Mouse (Mus musculus) testis, postnatal 14 days (tissue): Measurements from ENCODE around the gene Dus2.

Source experiments
- DNase-seq: peaks from one replicate; pipeline ENCODE4 v3.0.0; 2021; ENCODE audit warnings: low spot score

Dus2 gene

DNA sequence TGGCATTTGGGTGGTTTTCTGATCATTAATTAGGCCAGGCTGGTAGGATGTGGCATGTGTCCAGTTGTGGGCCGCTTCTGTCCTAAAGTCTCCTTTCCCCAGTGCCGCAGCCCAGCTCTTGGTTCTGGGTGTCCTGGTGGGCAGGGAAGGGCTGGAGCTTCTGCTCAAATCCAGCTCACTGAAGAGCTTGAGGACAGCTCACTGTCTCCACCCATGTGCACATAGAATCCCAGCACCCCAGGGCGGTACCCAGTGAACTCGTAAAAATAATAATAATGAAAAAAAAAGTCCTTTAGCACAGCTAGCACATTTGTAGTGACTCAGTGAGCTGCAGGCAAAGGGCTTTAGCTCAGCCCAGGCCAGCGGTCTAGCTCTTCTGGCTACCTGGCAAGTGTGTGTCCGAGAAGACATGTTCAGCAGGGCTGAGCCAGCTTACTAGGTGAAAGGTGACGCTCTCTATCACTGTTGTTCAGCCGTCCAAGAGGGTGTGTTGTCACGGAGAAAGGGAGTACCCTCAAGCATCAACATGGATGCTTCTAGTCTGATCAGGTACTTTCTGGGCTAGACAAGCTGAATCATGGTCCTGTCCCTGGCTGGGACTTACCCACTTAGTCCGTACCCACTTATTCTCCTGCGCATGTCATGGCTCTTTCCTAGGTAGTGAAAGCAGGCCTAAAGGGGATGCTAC is 55.9 kb downstream of the Dus2 start:
- DNase-seq = no peak

GRCm38 (mm10) chr8:106047854-106048630 is 56.9 kb downstream of the Dus2 start:
- no peak for DNase-seq

DNA sequence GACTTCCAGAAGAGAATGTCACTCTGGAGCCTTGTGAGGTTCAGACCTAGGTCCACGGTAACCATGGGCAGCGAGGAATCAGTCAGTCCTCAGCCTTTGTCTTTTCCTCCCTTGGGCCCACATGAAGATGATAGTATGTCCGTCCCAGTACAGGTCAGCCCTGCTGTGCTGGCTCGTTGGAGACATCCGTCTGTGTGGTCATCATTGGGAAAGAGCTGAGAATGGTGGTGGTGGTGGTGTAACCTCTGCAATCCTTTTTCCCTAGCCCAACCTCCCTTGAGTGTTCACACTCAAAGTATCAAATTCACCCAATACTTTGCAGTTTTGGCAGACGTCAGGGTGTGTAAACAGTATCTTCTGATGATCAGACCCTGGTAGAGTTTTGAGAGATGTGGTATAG is 58.7 kb downstream of the Dus2 start:
- no peak for DNase-seq

- DNase-seq = no peak
Measured at GRCm38 (mm10) chr8:106051068-106051467, 59.9 kb downstream of the Dus2 start.

GRCm38 (mm10) chr8:106052510-106053089 is 61.5 kb downstream of the Dus2 start:
- no peak for DNase-seq

- DNase-seq = no peak
Measured at GRCm38 (mm10) chr8:106054190-106054811, 63.2 kb downstream of the Dus2 start.

GRCm38 (mm10) chr8:106055038-106055437 is 63.9 kb downstream of the Dus2 start:
- DNase-seq = peak; percentile 46

- DNase-seq = no peak
Measured at GRCm38 (mm10) chr8:106056455-106056982, 65.4 kb downstream of the Dus2 start.

DNA sequence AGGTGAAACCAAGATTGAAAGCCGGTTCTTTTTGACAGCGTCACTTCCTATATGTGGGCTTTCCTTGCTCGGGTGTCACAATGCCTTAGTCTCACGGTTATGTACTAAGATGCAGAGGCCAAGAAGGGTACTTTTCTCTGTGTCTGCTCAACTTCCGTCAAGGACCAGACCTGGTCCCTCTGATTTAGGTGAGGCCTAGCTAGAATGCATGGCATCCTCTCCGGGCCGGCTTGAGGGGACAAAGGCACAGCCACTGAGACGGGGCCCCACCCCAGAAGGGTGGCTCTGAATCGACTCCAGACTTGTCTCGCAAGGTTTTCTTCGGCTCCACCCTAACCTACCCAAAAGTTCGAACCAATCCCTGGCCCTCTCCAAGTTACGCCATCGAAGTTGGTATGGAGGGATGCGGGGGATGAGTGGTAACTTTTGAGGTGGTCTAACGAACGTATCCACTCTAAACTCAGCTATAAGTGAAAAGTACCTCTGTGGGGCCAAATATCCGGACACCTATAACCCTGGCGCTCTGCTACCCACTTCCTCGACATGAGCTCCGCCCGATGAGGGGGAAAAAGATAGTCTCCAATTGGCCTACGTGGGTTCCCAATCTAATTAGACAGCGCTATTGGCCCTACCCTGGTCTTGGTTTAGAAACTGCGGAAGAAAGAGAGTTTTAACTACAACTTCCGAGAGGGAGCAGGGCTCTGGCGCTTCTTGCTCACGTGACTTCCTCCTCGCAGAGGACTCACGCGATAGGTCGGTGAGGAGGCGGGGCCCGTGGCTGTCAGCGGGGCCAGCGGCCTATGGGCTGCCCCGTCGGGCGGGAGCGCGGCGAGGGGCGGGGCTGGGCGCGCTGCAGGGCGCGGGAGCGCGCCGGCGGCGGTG is 67.8 kb downstream of the Dus2 start, which contains the start of gene Nfatc3:
TSS of gene Nfatc3 (plus strand) at position 110 of the 882 bp plus-strand sequence.
- peak; percentile 98 for DNase-seq

GRCm38 (mm10) chr8:106059613-106060371 is 68.7 kb downstream of the Dus2 start:
- DNase-seq = peak; percentile 75

DNA sequence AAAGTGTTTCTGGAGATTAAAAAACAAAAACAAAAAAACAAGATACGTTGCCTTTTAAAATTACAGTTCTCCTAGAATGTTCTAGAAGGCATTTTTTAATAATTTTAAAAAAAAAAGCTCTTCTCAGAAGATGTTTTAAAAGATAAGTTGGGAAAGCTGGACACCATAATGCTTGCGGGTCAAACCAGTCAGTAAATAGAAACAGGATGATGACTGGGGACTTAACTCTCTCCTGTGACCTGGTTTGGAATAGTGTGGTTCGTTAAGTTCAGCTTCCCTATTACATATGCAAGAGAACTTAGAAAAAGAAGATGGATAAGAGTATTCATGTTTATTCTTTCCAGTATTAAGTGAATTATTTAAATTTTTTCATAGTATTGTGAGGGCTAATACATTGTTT is 69.4 kb downstream of the Dus2 start:
- DNase-seq = no peak

GRCm38 (mm10) chr8:106061686-106062085 is 70.5 kb downstream of the Dus2 start:
- DNase-seq = no peak

GRCm38 (mm10) chr8:106063046-106063445 is 71.9 kb downstream of the Dus2 start:
- DNase-seq = no peak

DNA sequence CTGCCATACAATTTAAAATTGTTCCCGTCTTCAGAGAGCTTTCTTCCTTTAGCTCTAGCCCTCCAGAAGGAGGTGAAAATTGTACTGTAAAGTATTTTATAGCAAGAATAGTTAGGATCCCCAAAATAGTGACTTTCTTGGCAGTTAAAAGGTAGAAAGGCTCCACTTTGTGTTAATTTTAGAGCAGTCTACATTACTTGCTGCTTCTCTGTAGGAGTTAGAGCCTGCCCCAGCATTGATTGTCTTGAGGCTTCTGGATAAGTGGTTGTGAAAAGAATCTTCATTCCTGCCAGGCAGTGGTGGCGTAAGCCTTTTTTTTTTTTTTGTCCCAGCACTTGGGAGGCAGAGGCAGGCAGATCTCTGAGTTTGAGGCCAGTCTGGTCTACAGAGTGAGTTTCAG is 75.6 kb downstream of the Dus2 start:
- no peak for DNase-seq

GRCm38 (mm10) chr8:106069565-106069964 is 78.4 kb downstream of the Dus2 start:
- DNase-seq = no peak

DNA sequence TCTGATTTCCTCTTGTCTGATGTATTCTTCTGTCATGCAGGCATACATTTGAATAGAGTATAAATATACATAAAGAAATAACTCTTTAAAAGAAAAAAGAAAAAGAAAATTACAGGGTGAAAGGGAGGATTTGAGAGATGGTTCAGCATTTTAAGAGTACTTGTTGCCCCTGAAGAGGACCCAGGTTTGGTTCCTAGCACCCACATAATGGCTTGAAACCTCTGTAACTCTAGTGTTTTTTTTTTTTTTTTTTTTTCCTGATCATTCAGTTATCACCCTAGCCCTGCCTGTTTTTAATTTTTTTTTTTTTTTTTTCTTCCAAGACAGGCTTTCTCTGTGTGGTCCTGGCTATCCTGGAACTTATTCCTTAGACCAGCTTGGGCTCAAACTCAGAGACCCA is 81.0 kb downstream of the Dus2 start:
- DNase-seq = no peak

GRCm38 (mm10) chr8:106074236-106074635 is 83.1 kb downstream of the Dus2 start:
- DNase-seq = no peak

- DNase-seq = no peak
Measured at GRCm38 (mm10) chr8:106074659-106075058, 83.5 kb downstream of the Dus2 start.

DNA sequence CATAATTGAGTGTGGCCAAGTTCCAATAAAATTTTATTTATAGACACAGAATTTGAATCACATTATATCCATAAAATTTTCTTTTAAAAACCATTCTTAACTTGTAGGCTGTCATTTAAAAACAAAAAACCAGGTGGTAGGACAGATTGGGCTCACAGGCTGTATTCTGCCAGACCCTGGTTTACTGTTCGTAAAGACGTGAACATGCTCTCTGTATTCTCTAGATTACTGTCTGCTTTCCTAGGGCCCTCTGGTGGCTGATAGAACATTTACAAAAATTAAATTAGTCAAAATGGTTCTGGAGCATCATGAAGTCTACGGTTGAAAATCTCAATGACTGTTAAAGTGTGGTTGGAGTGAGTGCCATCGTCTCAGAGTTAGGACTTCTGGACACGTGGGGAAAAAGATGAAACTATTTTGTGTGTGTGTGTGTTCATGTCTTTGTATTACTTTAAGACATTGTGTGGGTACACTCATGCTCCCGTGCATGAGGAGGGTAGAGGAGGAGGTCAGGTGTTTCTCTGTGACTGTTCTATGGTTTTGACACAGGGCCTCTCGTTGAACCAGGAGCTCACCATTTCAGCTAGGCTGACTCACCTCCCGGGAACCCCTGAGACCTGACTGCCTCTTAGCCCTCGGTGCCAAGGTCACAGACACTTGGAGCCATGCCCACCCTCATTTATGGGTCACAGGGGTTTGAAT is 84.2 kb downstream of the Dus2 start:
- DNase-seq = no peak

DNA sequence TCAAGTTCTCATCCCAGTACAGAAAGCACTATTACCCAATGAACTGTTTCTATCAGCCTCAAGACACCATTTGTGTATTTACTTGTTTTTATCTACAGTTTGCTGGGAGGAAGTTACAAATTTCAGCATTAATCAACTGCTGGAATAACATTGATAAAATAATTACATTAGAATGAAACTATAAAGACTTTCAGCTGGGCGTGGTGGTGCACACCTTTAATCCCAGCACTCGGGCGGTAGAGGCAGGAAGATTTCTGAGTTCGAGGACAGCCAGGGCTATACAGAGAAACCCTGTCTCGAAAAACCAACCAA is 84.7 kb downstream of the Dus2 start:
- DNase-seq = no peak
